Mouse (Mus musculus) embryonic fibroblast, embryonic 13.5 days (primary cell): Measurements from ENCODE around the gene Tead1.

Experiments used
- CTCF ChIP-seq: IDR thresholded peaks from 2 replicates; pipeline ENCODE4 v1.5.1; 2011; ENCODE audit warnings: mild to moderate bottlenecking, control low read depth, low read length, moderate library complexity, borderline replicate concordance; ENCODE audit not compliant: insufficient read depth
- POLR2A ChIP-seq: IDR thresholded peaks from 2 replicates; pipeline ENCODE4 v1.6.1; 2011; ENCODE audit warnings: low read depth, mild to moderate bottlenecking, control low read depth, low read length, moderate library complexity

DNA sequence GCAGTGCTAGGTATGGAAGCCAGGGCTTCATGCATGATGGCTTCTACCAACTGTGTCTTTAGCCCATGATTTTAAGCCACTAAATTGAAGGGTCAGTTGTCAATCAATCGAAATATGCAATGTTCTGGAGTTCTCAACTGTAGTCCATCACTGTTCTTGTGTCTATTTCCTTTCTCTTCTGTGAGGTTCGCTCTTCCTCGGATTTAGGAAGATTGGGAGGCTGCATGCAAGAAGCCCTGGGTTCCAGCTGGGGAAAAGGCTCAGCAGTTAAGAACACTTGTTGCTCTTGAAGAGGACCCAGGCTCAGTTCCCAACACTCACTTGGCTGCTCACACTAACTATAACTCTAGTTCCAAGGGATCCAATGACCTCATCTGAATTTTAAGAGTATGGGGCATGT lies 20.2 kb upstream of the Tead1 start:
- TF ChIP-seq CTCF (no peak), POLR2A (no peak)
